Mouse (Mus musculus) CH12.LX (cell line): Measurements from ENCODE around the gene Zbtb5.

Experiments used
- CTCF ChIP-seq, 2 experiments: IDR thresholded peaks in 1 of 2; conservative IDR thresholded peaks in 1 of 2; 2 replicates each; pipeline ENCODE4 v1.5.1; 2011 to 2012; ENCODE audit warnings: low read depth in 2 of 2, low read length in 2 of 2, improper control_type of control experiment in 1 of 2, inconsistent platforms in 1 of 2, mild to moderate bottlenecking in 1 of 2, moderate library complexity in 1 of 2
- EP300 ChIP-seq: IDR thresholded peaks from 2 replicates; pipeline ENCODE4 v1.6.1; 2011; ENCODE audit warnings: low read length, improper control_type of control experiment
- POLR2A ChIP-seq: IDR thresholded peaks from 2 replicates; pipeline ENCODE4 v1.6.1; 2011; ENCODE audit warnings: low read depth, mild to moderate bottlenecking, improper control_type of control experiment, low read length
- USF1 ChIP-seq: IDR thresholded peaks from 2 replicates; pipeline ENCODE4 v1.6.1; 2014; ENCODE audit warnings: low read depth, mild to moderate bottlenecking, inconsistent platforms, low read length, improper control_type of control experiment

GRCm38 (mm10) chr4:45055451-45055850 lies 43.2 kb upstream of the Zbtb5 start:
- TF ChIP-seq POLR2A (no peak), USF1 (no peak), CTCF (conservative IDR thresholded peaks at IDR 0.05 in 1 of 2, IDR thresholded peaks at IDR 0.05 in 1 of 2; ENCODE audit: low read depth in 2 of 2, low read length in 2 of 2) (no peak), EP300 (no peak)
